Mouse (Mus musculus): ENCODE measurements around the gene Gabarapl2. TPM values are rescaled to one million over a fixed set of nuclear protein-coding genes. Genes with fewer than 3 reads are reported as not detected.

Gabarapl2 gene
- total and polyA plus RNA-seq, 3 experiments, result 52.2 to 131 (median 129) TPM

GRCm38 (mm10) chr8:111939516-111940142 lies 874 bp upstream of the Gabarapl2 start:
- intact Hi-C loops (cut with DNase I), result loop anchor here (2.0 to 5.0 kb wide), 2 partner anchors 51 to 597 kb away; no protein-coding TSS in a partner anchor
- 8% methylated on average over 10 of the region's 10 CpGs for WGBS

GRCm38 (mm10) chr8:111941101-111941454 lies 575 bp downstream of the Gabarapl2 start:
- WGBS, result under 1% methylated on average over 23 of the region's 23 CpGs
- intact Hi-C loops (cut with DNase I), result loop anchor here (2.0 kb wide), 1 partner anchor 50 kb away; no protein-coding TSS in a partner anchor
- H3K79me2 ChIP-seq (replicated peaks; ENCODE audit: control insufficient read depth, insufficient read depth, low read length), result peaks cover 6% of the 10 kb centered on the region
- peak overlapping the region; percentile 89 for H3K4me3 ChIP-seq
- H3K27me3 ChIP-seq (ENCODE audit: control insufficient read depth, insufficient read depth, low read length), result no peaks in the 10 kb centered on the region
- DNase-seq, result peak in 1 of 2 experiments; percentile 64
- TF ChIP-seq POLR2A (IDR thresholded peaks at IDR 0.05; ENCODE audit: insufficient read depth, low read depth, low read length) (no peak), EP300 (IDR thresholded peaks at IDR 0.05; ENCODE audit: insufficient read depth, low read depth, low read length) (no peak), CTCF (IDR thresholded peaks at IDR 0.05) (no peak)
- peak overlapping the region; percentile 95 for H3K9ac ChIP-seq (ENCODE audit: low read depth, low read length)
- peaks cover 5% of the 10 kb centered on the region for H3K4me1 ChIP-seq (ENCODE audit: control insufficient read depth, insufficient read depth, low read length)
- H3K27ac ChIP-seq, result peak overlapping the region; percentile 92
- H3K36me3 ChIP-seq (ENCODE audit: control insufficient read depth, insufficient read depth, low read length), result no peaks in the 10 kb centered on the region; the same call in 1 of the 2 replicates

More at GRCm38 (mm10) chr8:111939516-111940142, 874 bp upstream of the Gabarapl2 start:
- TF ChIP-seq POLR2A (IDR thresholded peaks at IDR 0.05; ENCODE audit: insufficient read depth, low read depth, low read length) (no peak), CTCF (IDR thresholded peaks at IDR 0.05) (no peak), EP300 (IDR thresholded peaks at IDR 0.05; ENCODE audit: insufficient read depth, low read depth, low read length) (no peak)
- peak overlapping the region; percentile 59 for H3K9ac ChIP-seq (ENCODE audit: low read depth, low read length)
- peak overlapping the region; percentile 89 for H3K4me3 ChIP-seq
- peaks cover 5% of the 10 kb centered on the region for H3K4me1 ChIP-seq (ENCODE audit: control insufficient read depth, insufficient read depth, low read length)
- peaks cover 6% of the 10 kb centered on the region for H3K79me2 ChIP-seq (replicated peaks; ENCODE audit: control insufficient read depth, insufficient read depth, low read length)
- H3K27me3 ChIP-seq (ENCODE audit: control insufficient read depth, insufficient read depth, low read length), result no peaks in the 10 kb centered on the region
- DNase-seq, result peak; percentile 49 to 51
- H3K36me3 ChIP-seq (ENCODE audit: control insufficient read depth, insufficient read depth, low read length), result no peaks in the 10 kb centered on the region; the same call in 1 of the 2 replicates
- peak overlapping the region; percentile 92 for H3K27ac ChIP-seq

GRCm38 (mm10) chr8:111943544-111943943 lies 3.0 kb downstream of the Gabarapl2 start:
- TF ChIP-seq POLR2A (IDR thresholded peaks at IDR 0.05; ENCODE audit: insufficient read depth, low read depth, low read length) (no peak), CTCF (IDR thresholded peaks at IDR 0.05) (no peak), EP300 (IDR thresholded peaks at IDR 0.05; ENCODE audit: insufficient read depth, low read depth, low read length) (no peak)
- H3K27me3 ChIP-seq (ENCODE audit: control insufficient read depth, insufficient read depth, low read length), result no peaks in the 10 kb centered on the region
- no peak overlapping the region for H3K27ac ChIP-seq
- H3K36me3 ChIP-seq (ENCODE audit: control insufficient read depth, insufficient read depth, low read length), result no peaks in the 10 kb centered on the region; the same call in 1 of the 2 replicates
- H3K79me2 ChIP-seq (replicated peaks; ENCODE audit: control insufficient read depth, insufficient read depth, low read length), result peaks cover 6% of the 10 kb centered on the region
- H3K4me1 ChIP-seq (ENCODE audit: control insufficient read depth, insufficient read depth, low read length), result peaks cover 5% of the 10 kb centered on the region
- no peak overlapping the region for H3K9ac ChIP-seq (ENCODE audit: low read depth, low read length)
- 88% methylated on average over 2 of the region's 2 CpGs for WGBS
- no peak for DNase-seq
- intact Hi-C loops (cut with DNase I), result no loop called here
- no peak overlapping the region for H3K4me3 ChIP-seq

GRCm38 (mm10) chr8:111947144-111947543 lies 6.6 kb downstream of the Gabarapl2 start:
- no peak for DNase-seq
- WGBS, result 84% methylated on average over 2 of the region's 2 CpGs
- TF ChIP-seq CTCF (IDR thresholded peaks at IDR 0.05), result no peak
- TF ChIP-seq POLR2A (IDR thresholded peaks at IDR 0.05; ENCODE audit: insufficient read depth, low read depth, low read length), result no peak
- no peak for TF ChIP-seq EP300 (IDR thresholded peaks at IDR 0.05; ENCODE audit: insufficient read depth, low read depth, low read length)
- Histone ChIP-seq H3K27me3 (ENCODE audit: control insufficient read depth, insufficient read depth, low read length) (no peaks in the 10 kb centered on the region), H3K4me3 (no peak overlapping the region), H3K4me1 (ENCODE audit: control insufficient read depth, insufficient read depth, low read length) (no peaks in the 10 kb centered on the region), H3K79me2 (replicated peaks; ENCODE audit: control insufficient read depth, insufficient read depth, low read length) (no peaks in the 10 kb centered on the region), H3K36me3 (ENCODE audit: control insufficient read depth, insufficient read depth, low read length) (no peaks in the 10 kb centered on the region; the same call in 1 of the 2 replicates), H3K27ac (no peak overlapping the region), H3K9ac (ENCODE audit: low read depth, low read length) (no peak overlapping the region)
- intact Hi-C loops (cut with DNase I), result no loop called here

GRCm38 (mm10) chr8:111947954-111948353 lies 7.5 kb downstream of the Gabarapl2 start:
- Histone ChIP-seq H3K27ac (no peak overlapping the region), H3K27me3 (ENCODE audit: control insufficient read depth, insufficient read depth, low read length) (no peaks in the 10 kb centered on the region), H3K4me3 (no peak overlapping the region), H3K79me2 (replicated peaks; ENCODE audit: control insufficient read depth, insufficient read depth, low read length) (no peaks in the 10 kb centered on the region), H3K9ac (ENCODE audit: low read depth, low read length) (no peak overlapping the region), H3K36me3 (ENCODE audit: control insufficient read depth, insufficient read depth, low read length) (no peaks in the 10 kb centered on the region; the same call in 1 of the 2 replicates), H3K4me1 (ENCODE audit: control insufficient read depth, insufficient read depth, low read length) (no peaks in the 10 kb centered on the region)
- no peak for DNase-seq
- TF ChIP-seq EP300 (IDR thresholded peaks at IDR 0.05; ENCODE audit: insufficient read depth, low read depth, low read length) (no peak), CTCF (IDR thresholded peaks at IDR 0.05) (no peak), POLR2A (IDR thresholded peaks at IDR 0.05; ENCODE audit: insufficient read depth, low read depth, low read length) (no peak)
- intact Hi-C loops (cut with DNase I), result no loop called here
- 90% methylated on average over 8 of the region's 8 CpGs for WGBS

- TF ChIP-seq CTCF (IDR thresholded peaks at IDR 0.05) (no peak), POLR2A (IDR thresholded peaks at IDR 0.05; ENCODE audit: insufficient read depth, low read depth, low read length) (no peak)
- no peak for DNase-seq
- Histone ChIP-seq H3K27ac (no peak overlapping the region), H3K27me3 (ENCODE audit: control insufficient read depth, insufficient read depth, low read length) (no peaks in the 10 kb centered on the region), H3K36me3 (ENCODE audit: control insufficient read depth, insufficient read depth, low read length) (no peaks in the 10 kb centered on the region; the same call in 1 of the 2 replicates), H3K4me1 (ENCODE audit: control insufficient read depth, insufficient read depth, low read length) (no peaks in the 10 kb centered on the region), H3K4me3 (no peak overlapping the region), H3K9ac (ENCODE audit: low read depth, low read length) (no peak overlapping the region), H3K79me2 (replicated peaks; ENCODE audit: control insufficient read depth, insufficient read depth, low read length) (no peaks in the 10 kb centered on the region)
- intact Hi-C loops (cut with DNase I), result no loop called here
- WGBS, result 81% methylated on average over 3 of the region's 3 CpGs
Observed at GRCm38 (mm10) chr8:111950846-111951245, 10.3 kb downstream of the Gabarapl2 start.

Data from heart, adult 2 months (tissue).